Mouse (Mus musculus) hindlimb bud, embryonic 11.5 days (tissue): ENCODE data around the gene Extl1.

Experiments
- DNase-seq: peaks from one replicate; pipeline ENCODE4 v3.0.0-alpha.2; 2012; ENCODE audit warnings: low read depth, low spot score; ENCODE audit errors: extremely low spot score

Extl1 gene

DNA sequence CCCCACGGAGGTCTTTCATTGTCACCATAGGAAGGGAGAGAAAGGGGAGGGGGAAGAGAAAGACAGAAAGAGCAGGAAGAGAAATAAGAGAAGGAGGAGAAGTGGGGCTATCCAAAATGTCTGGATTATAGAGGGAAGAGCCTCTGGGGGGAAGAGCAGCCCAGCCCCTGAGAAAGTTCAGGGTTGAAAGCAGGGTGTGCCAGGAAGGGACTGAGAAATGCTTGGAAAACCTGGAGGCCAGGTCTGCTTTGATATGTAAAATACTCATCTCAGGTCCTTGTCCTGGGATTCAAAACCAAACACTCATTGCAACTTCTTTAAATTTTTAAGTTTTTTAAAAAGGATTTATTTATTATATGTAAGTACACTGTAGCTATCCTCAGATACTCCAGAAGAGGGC, 8.0 kb upstream of the Extl1 start:
- no peak for DNase-seq

DNA sequence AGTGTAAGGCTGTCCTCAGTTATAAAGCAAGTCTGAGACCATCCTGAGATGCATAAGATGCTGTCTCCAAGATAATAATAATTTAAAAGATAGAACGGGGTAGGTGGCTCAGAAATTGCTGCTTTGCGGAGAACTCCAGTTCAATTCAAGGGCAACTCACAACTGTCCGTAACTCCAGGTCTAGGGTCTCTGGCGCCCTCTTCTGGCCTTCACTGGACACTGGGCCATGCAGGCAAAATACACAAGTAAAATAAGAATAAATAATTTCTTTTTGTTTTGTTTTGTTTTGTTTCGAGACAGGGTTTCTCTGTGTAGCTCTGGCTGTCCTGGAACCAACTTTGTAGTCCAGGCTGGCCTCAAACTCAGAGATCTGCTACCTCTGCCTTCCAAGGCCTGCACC, 4.7 kb upstream of the Extl1 start:
- DNase-seq, result peak; percentile 69

DNA sequence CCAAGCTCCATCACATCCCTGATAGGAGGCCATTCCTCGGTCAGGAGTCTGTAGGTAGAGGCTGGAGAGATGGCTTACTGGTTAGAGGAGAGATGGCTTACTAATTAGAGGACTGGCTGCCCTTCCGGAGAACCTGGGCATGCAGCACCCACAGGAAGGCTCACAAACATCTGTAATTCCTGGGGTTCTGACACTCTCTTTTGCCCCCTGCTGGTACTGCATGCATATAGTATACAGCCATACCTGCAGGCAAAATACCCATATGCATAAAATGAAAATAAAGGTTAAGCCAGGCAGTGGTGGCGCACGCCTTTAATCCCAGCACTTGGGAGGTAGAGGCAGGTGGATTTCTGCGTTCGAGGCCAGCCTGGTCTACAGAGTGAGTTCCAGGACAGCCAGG, 3.6 kb upstream of the Extl1 start:
- no peak for DNase-seq

DNA sequence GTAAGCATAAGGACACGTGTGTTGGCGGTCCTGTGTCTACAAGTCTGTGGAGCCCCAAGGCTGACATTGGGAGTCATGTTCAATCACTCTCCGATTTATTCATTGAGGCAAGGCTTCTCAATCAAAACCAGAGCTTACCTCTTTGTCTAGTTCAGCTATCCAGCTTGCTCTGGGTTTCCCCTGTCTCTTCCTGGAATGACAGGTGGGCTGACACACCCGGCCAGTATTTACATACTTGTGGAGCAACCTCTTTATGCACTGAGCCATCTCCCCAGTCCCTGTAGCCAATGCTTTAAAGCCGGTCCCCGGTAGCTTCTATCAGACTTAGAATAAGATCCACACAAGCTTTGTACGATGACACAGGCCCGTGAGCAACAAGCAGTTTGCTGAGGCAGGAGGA, 4.1 kb downstream of the Extl1 start:
- no peak for DNase-seq

DNA sequence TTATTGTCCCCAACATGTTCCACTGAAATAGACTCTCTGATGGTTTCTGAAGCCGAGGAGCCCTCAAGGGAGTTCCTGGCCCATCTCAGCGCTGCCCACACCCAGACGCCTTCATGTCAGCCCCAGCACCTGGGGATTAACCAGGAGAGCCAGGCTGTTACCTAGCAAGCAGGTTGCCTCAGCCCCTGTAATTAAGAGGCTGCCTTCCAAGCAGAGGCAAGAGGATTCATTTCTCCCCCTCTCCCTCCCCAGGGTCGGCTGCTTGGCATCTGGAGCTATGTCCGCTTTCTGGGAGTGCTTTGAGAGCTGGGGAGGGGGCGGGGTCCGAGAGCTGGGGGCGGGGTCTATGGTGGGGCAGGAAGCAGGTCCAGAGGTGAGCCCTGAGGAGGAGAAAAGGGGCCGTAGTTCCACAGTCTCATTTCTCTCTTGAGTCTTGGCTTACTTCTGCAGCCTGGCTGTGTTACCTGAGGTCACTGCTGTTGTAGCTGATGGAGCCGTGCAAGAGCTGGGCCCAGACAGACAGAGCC, 5.5 kb downstream of the Extl1 start:
- DNase-seq, result no peak

DNA sequence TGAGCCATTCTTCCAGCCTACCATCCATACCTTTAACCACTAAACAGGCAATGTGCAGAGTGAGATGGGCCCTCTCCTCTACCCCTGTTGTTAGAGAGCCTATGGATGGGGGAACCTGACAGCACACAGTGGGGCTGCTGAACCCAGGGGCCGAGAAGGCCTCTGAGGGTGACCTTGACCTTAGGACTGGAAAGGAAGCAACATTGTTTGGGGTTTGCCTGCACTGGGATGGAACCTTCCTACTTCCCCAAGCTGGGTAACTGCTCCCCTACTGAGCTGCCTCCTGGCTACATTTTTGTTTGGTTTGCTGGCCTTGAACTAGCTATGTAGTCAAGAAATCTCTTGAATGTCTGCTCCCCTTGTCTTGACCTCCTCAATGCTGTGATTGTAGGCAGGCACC, 9.3 kb downstream of the Extl1 start:
- no peak for DNase-seq

DNA sequence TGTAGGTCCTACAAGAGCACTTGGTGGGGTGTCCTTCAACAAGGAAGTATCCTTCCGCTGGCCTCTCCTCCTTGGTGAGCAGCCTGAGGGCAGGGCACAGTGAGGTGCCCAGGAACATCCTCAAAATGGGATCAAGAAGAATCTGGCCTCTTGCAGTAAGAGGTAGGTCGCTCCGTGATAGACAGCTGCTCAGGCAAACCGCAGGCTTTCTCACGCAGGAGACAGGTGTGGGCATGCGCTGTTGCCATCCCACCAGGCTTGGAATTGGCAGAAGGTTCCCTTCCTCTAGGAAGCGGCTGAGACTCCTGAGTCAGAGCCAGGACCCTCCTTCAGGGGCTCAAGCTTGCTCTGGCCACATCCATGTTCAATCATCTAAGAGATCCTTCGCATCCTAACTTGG, 10.4 kb downstream of the Extl1 start:
- DNase-seq, result no peak

DNA sequence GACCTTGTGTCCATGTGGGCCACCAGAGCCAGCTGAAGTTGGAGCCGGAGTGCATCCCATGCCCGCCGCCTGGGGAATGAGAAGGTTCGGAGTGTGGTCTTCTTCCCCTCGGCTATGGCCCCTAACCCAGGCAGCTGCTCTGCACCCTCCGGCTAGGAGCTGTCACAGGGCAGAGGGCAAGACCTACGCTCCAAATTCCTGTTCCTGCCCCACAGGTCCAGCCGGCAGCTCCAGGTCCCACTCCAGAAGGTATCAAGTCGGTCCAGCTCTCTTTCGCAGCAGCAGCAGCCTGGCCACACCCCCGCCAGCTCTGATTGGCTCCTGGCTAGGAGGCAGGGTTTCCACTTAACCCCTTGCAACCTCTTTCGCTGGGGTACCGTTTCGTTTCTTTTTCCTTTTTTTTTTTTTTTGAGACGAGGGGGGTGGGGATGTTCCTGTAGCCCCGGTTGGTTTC, 11.3 kb downstream of the Extl1 start:
- DNase-seq, result no peak

DNA sequence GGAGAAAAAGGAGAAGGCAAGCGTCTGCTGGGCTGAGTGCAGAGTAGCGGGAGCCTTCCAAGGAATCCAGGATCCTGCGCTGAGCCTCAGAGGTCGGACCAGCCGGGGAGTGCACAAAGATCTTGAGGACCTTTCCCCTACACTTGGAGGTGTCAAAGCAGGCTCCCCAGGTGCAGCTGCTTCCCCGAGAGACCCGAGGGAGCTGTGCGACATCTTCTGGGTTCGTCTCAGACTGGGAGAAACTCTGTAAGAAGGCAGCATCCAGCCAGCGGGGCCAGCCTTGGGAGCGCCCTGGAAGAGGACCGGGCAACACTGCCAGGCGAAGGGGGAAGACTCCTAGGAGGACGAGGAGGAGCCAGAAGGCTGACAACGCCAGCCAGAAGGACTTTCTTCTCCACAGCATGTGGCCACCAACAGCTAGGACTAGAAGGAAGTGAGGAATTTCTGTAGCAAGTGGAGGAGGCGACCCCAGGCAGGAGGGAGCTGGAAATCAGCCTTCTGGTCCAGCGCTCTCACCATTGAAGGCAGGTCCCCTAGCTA, 12.3 kb downstream of the Extl1 start:
- DNase-seq, result no peak

DNA sequence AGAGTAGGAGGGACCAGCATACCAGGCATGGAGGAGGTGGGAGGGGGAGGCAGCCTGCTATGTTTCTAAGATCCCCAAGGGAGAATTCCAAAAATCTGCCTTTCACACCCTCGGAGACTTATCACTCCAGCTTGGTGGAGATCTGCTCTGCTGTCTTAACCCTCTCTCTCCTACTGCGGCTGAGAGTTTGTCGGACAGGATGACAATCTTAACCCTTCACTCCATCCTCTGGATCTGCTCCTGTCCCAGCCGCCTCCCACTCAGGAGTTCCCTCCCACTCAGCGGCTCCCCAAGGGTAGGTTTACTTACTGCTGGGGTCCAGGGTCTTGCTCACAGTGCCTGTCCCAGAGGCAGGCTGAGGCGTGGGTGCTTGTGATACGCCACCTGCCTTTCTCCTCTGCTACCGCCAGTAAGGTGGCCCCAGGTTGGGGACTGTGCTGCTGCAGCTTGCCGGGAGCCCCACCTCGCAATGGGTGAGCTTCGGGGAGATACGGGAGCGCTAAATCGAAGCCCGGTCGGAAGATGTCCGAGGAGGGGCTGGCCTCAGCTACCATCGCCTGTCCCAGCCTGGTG, 12.9 kb downstream of the Extl1 start:
- DNase-seq, result no peak

DNA sequence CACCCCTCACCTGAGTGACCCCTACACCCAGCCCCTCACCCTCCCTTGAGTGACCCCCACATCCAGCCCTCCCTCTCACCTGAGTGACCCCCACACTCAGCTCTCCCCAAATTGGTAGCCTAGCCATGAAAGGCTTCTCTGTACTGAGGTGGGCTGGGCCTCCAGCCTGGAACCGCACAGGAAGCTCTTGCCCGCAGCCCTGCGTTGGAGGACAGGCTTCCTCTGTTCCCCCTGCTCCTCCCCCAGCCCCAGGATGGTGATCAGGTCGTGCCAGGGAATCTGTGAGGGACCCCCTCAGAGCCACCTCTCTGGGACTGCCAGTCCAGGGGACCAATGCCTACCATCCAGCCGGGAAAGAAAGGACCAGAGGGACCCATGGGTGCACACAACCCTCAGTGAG, 18.4 kb downstream of the Extl1 start:
- DNase-seq, result no peak

DNA sequence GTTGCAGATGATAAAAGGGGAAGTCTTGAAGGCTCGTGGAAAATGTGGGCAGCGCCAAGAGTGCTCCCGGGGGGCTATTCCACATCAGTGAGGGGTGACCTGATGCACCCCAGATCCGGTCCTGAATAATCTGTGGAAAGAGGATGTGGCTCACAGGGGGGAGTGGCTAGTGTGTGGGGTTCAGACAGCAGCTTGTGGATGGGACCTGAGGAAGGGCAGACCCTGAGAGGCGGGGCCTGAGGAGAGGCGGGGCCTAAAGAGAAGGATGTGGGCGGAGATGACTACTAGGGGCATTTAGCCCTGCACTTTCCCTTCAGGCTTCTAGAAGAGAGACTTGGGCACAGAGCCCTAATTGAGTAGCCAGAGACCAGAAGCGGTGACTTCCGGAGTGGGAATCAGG, 21.1 kb downstream of the Extl1 start:
- no peak for DNase-seq

DNA sequence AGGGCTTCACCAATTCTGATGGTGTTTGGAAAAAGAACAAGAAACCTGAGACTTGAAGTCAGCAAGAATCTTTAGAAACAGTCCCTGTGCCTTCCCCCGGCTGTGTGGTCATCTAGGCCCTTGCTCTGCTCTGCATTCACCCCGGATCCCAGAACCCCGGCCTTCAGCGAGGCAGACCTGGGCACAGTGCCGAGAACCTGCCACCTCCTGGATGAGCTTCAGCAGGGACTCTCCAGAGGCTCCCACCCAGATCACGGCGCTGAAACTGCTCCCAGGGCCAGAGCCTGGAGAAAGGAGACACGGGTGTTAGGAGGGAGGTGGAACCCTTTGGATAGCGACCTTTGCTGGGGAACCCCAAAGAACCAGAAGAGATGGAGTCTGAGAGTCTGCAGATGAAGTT, 21.5 kb downstream of the Extl1 start:
- DNase-seq, result no peak

DNA sequence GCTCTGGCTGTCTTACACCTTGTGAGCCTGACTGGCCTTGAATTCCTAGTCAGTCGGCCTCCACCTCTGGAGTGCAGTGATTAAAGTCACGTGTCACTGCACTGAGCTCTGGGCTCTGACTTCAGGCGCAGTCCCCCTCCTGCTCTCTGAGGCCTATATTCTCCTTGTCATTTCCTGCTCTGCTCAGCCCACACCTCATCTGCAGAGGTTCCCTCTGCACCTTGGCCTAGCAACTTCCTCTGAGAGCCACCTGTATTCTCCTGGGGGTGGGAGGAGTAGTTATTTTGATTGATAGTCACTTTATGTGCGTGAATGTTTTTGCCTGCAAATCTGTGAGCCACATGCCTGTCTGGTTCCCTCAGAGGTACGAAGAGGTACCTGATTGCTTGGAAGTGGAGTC, 22.4 kb downstream of the Extl1 start:
- DNase-seq, result no peak

DNA sequence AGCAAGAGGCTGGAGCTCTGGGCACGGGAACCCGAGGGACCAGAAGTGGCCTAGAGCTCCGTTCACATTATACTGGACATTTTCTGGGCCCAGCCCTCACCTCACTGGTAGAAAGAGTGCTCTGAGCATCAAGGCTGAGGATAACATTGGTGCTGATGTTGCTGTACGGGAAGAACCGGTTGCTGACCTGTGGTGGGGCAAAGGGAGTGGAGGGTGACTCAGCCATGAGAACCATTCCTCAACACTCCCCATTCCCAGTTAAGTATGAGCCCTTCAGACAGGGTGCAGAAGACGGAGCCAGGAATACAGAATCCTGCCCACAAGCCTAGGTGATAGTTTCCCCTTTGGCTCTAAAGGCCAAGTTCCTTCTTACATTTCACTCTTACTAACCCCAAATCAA, 24.0 kb downstream of the Extl1 start:
- no peak for DNase-seq

DNA sequence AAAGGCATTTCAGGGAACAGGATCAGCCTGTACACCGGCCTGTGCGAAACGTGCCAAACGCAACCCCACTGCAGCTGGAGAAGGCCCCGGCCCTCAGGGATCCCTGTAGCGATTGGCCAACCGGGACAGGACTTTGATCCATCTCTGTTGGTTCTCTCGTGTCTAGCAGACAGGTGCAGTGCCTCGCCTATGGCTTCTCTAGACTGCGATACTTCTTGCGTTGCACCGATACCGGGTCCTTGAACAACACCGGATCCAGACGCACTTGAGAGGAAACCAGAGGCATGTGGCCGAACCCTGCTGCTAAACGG, 26.2 kb downstream of the Extl1 start:
- DNase-seq, result no peak

DNA sequence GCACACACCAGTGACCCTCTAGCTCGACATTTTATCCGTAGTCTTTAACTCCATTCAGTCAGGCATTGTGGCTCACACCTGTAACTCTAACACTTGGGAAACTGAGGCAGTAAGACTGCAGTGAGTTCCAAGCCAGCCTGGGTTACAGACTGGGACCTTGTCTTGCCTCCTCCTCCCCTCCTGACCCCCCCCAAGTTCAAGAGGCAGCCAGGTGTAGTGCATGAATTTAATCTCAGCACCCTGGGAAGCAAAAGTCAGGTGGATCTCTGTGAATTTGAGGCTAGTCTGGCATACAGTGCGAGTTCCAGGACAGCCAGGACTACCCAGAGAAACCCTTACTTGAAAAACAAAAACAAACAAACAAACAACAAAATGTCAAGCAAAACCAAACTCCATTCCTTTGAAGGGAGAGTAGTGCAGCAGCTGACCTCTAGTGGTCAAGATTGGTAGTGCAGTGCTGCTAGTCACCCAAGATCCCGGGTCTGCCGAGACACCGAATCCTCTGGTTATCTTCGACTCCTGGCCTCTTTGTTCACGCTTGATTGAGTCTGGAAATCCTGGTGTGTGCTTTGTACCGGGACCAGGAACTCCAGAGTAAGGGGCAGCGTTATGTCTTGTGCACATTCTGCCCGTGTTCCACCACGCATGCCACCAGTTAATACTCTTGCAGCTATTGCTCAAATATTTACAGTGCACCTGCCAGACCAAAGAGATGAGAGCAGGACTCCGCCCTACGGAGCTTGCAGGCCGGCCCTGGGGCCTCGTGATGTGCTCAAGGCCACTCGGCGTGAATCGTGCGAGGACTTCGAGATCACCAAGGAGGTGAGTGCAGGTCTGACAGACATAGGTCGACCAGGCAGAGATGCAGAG, 26.8 kb downstream of the Extl1 start:
- no peak for DNase-seq

DNA sequence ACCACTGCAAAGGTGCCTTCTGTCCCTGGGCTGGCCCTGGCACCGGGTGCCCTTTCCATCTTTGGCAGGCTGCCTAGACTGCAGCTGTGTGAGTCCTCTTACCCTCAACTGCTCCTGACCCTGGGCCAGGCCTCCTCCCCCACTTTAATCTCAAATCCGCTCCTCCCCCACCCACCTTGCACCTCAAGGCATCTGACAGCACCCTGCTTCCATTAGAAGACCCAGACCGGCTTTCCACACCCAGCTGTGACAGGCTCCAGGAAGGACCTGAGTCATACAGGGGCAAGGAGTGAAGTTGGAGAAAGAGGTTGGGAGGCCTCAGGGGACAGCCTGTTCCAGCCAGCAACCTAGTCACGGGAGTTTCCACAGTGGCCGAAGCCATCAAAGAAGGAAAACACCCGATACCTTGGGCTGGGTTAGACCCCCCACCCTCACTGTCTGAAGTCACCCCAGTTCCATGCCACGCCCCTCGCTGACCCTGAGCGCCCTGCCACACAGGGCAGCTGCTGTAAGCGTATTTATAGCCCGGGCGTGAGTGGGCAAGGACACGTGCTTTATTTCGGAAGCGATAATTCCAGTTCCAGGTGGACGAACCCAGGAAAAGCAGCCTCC, 27.7 kb downstream of the Extl1 start:
- DNase-seq, result no peak

DNA sequence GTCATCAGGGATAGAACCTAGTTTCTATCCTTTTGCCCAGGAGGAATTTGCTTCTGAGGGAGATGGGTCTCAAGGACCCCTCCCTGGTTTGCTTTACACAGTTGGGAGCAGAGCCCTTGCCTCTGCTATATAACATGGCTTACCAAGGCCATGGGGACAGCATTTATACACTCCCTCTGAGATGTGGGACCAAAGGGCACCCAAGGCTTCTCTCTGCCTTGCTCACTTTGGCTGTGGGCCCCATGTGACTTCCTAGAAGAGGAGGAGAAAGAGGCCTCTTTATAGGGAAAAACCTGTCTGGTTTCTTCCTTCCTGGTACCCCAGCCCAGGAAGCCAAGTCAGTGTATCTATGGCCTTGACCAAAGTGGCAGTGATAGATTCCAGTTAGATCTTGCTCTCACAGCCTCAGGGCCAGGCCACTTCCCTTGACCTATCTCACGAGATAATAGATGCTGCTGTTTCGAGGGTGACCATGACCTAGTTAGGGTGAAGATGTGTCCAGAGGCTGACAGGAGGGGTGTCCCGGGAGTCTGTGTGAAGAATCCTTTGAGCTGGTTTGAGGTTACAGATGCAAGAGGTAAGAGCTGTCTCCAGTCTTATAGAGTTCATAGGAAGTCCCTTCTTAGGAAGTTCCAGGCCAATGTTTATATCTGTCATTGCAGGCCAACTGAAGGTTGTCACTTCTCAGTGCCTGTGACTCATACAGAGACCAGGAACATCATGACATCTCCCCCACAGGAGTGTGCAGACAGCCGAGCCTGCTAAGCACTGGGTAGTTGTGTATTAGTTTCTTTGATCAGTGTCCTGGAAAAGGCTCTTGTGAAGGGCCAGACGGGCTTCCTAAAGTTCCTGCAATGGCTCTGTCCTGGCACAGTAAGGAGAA, 29.9 kb downstream of the Extl1 start:
- no peak for DNase-seq

DNA sequence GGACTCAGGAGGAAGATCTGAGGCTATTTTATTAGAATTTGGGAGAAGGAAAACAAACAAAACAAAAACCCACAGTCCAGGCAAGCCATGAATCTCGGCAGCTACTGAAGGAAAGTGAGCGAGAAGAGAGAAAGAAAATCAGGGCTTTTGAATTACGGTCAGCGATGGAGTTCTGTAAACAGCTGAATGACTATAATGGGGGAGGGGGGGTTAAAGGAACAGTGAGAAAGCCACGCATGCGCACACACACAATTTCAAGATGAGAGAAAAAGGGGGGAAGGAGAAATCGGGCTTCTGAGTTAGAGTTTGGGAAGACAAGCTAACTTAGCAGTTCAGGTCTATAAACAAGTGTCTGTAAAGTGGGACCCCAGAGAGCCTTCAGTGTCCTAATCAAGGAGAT, 30.7 kb downstream of the Extl1 start:
- no peak for DNase-seq

DNA sequence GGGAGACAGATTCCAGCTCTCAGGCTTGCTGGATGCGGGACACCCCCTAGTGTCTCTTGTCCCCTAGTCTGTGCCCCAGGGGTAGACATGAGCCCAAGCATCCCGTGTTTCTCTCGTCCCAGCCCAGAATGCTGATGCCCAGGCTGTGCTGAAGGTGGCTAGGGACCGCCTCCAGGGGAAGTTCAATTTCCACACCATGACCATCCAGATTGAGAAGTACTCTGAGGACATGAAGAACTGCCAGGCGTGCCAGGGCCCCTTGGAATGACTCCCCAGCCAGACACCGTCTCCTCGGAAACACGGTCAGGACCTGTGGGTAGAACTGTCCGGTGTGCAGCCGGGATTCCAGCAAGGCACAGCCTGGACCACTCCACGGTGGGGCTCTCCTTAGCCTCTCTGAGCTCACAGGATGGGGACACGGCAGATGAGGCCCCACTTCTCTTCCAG, 31.4 kb downstream of the Extl1 start:
- no peak for DNase-seq
